Mouse (Mus musculus): ENCODE data around the gene Hmox1. TPM values are rescaled to one million over a fixed set of nuclear protein-coding genes. Genes with fewer than 3 reads are reported as not detected.

Gene Hmox1
- 22.6 TPM for polyA plus RNA-seq (2014; fragmentation: Illumina TruSeq; extraction: RNeasy Lipid Tissue Mini Kit (QIAGEN cat#74804); ENCODE audit: low read depth, low replicate concordance)

DNA sequence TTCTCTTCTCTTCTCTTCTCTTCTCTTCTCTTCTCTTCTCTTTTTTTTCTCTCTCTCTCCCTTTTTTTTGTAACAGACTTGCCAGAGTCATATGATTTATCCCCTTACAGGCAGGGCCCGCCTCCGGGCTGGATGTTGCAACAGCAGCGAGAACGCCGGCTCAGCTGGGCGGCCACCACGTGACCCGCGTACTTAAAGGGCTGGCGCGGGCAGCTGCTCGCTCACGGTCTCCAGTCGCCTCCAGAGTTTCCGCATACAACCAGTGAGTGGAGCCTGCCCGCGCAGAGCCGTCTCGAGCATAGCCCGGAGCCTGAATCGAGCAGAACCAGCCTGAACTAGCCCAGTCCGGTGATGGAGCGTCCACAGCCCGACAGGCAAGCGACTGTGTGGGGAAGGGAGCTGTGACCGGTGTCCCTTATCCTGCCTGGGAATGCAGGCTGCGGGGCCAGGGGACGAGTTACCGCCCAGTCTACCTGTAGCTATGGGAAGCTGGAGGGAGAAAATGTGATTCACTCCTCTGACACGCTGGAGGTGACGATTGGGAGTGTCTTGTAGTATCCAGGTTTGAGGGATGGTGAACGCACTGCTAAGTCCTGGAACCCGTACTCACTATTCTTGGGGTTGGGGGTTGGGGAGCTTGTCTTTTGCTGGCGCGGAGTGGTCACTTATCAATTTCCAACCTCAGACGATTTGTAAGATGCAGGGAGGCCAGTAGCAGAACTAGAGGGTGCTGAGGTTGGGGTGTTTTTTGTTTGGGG, at the start of gene Hmox1:
Hmox1 (plus strand) TSS at position 223 of the 758 bp plus-strand sequence.

DNA sequence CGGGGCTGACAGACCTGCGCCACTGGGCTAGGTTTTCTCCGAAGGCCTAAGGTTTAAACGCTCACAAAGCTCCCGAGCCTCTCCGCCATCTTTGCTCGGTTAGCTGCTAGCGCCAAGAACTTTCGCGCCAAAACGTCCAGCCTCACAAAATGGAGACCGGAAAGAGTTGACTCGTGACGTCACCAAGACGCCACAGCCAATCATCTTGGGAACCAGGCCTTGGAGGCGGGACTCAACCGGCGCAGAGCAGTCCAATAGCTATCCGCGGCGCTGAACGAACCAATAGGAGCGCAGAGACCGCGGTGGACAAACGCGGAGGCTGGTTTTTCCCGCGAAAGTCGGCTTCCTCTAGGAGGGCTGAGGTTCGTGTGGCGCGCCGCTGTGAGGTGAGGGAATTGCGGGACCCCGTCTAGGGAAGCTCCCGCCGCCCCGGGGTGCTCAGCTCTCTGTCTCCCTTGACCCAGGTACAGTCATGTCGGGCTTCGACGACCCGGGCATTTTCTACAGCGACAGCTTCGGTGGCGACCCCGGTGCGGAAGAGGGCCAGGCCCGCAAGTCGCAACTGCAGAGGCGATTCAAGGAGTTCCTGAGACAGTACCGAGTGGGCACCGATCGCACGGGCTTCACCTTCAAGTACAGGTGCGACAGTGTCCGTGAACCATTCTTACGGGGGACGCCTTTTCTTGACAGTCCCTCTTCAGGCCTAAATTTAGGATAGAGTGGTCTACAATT, 16.0 kb downstream of the Hmox1 start, which contains the start of gene Mcm5:
Mcm5 (plus strand) TSS at position 334 of the 732 bp plus-strand sequence.

Other genes with a start within 250 kb of the Hmox1 start
- gene Isx, start 220.4 kb upstream of the Hmox1 start, polyA plus RNA-seq (2014; fragmentation: Illumina TruSeq; extraction: RNeasy Lipid Tissue Mini Kit (QIAGEN cat#74804); ENCODE audit: low read depth, low replicate concordance) = not detected
- 15.1 TPM for gene Hmgxb4, start 100.3 kb upstream of the Hmox1 start, polyA plus RNA-seq (2014; fragmentation: Illumina TruSeq; extraction: RNeasy Lipid Tissue Mini Kit (QIAGEN cat#74804); ENCODE audit: low read depth, low replicate concordance)
- 32.5 TPM for gene Tom1, start 59.9 kb upstream of the Hmox1 start, polyA plus RNA-seq (2014; fragmentation: Illumina TruSeq; extraction: RNeasy Lipid Tissue Mini Kit (QIAGEN cat#74804); ENCODE audit: low read depth, low replicate concordance)
- 5.9 TPM for gene Mcm5, start 15.9 kb downstream of the Hmox1 start, polyA plus RNA-seq (2014; fragmentation: Illumina TruSeq; extraction: RNeasy Lipid Tissue Mini Kit (QIAGEN cat#74804); ENCODE audit: low read depth, low replicate concordance)
- gene Rasd2, start 120.3 kb downstream of the Hmox1 start, polyA plus RNA-seq (2014; fragmentation: Illumina TruSeq; extraction: RNeasy Lipid Tissue Mini Kit (QIAGEN cat#74804); ENCODE audit: low read depth, low replicate concordance) = 5.6 TPM